Mouse (Mus musculus) kidney, embryonic 14.5 days (tissue): ENCODE data around the gene Slc46a1. TPM values are rescaled to one million over a fixed set of nuclear protein-coding genes. Genes with fewer than 3 reads are reported as not detected.

Experiments
- ATAC-seq: fragments of 200-750 bp; cut with Nextera tagmentation; 2 replicates; pipeline ENCODE4 v1.8.0; 2017; ENCODE audit warnings: moderate number of reproducible peaks, mild to moderate bottlenecking, moderate TSS enrichment, moderate library complexity; ENCODE audit not compliant: low FRiP score, low TSS enrichment
- H3K27ac ChIP-seq: fragments of 300-500 bp; sonication (generic); 2 replicates; pipeline ENCODE4 v1.5.1; 2014; ENCODE audit warnings: low read depth, mild to moderate bottlenecking, low read length, moderate library complexity, mixed read lengths
- H3K27me3 ChIP-seq: fragments of 300-500 bp; sonication (generic); 2 replicates; pipeline ENCODE4 v1.6.1; 2014; ENCODE audit warnings: mild to moderate bottlenecking, low read length; ENCODE audit not compliant: control insufficient read depth, insufficient read depth
- H3K36me3 ChIP-seq: fragments of 300-500 bp; sonication (generic); 2 replicates; pipeline ENCODE4 v1.6.1; 2014; ENCODE audit warnings: low read length, mixed read lengths; ENCODE audit not compliant: control insufficient read depth, insufficient read depth
- H3K4me1 ChIP-seq: fragments of 300-500 bp; sonication (generic); 2 replicates; pipeline ENCODE4 v1.6.1; 2014; ENCODE audit warnings: low read length, mixed read lengths; ENCODE audit not compliant: control insufficient read depth, insufficient read depth
- H3K4me2 ChIP-seq: fragments of 300-500 bp; sonication (generic); replicated peaks from 2 replicates; pipeline ENCODE4 v1.6.1; 2014; ENCODE audit warnings: low read depth, mild to moderate bottlenecking, low read length
- H3K4me3 ChIP-seq: fragments of 300-500 bp; sonication (generic); 2 replicates; pipeline ENCODE4 v1.5.1; 2014; ENCODE audit warnings: mild to moderate bottlenecking, low read length
- H3K9ac ChIP-seq: fragments of 300-500 bp; sonication (generic); 2 replicates; pipeline ENCODE4 v1.6.1; 2014; ENCODE audit warnings: low read depth, mild to moderate bottlenecking, low read length, moderate library complexity
- H3K9me3 ChIP-seq: fragments of 300-500 bp; sonication (generic); 2 replicates; pipeline ENCODE4 v1.6.1; 2016; ENCODE audit warnings: low read length; ENCODE audit not compliant: control insufficient read depth
- WGBS: fragments of 180-500 bp; shearing (Covaris S2); extraction: QIAGEN DNeasy Blood & Tissue Kit; methylation state at CpG from one replicate; pipeline ENCODE4 v1.1.7; 2014; 5-methylcytosine and 5-hydroxymethylcytosine counted together
- polyA plus RNA-seq: library from polyadenylated mRNA; unstranded; fragments of >200 nt; fragmentation: Nextera tagmentation; extraction: Ambion mirVana; gene quantifications from 2 replicates; pipeline ENCODE4 v1.2.1, GENCODE M21; 2014

Gene Slc46a1
- polyA plus RNA-seq, 1 experiment from 2014 or later: 18.5 TPM

GRCm38 (mm10) chr11:78495904-78496303 lies 30.4 kb downstream of the Slc46a1 start:
- Histone ChIP-seq H3K9me3 (no peaks in the 10 kb centered on the region), H3K4me2 (no peak overlapping the region), H3K4me3 (no peak overlapping the region), H3K27ac (no peak overlapping the region), H3K9ac (no peak overlapping the region), H3K27me3 (peaks cover 29% of the 10 kb centered on the region), H3K36me3 (no peaks in the 10 kb centered on the region), H3K4me1 (0 out of 2 replicates have a peak, but pooled peaks cover 6% of the 10 kb centered on the region)
- 7% methylated on average over 6 of the region's 6 CpGs for WGBS
- no peak for ATAC-seq

GRCm38 (mm10) chr11:78497071-78497541 lies 31.6 kb downstream of the Slc46a1 start:
- WGBS: under 1% methylated on average over 44 of the region's 44 CpGs
- no peaks in the 10 kb centered on the region for H3K36me3 ChIP-seq
- ATAC-seq: peak; percentile 64
- H3K9ac ChIP-seq: peak overlapping the region; percentile 34; the same call in 1 of the 2 replicates
- 0 out of 2 replicates have a peak, but pooled peaks cover 6% of the 10 kb centered on the region for H3K4me1 ChIP-seq
- peaks cover 19% of the 10 kb centered on the region for H3K27me3 ChIP-seq
- no peak overlapping the region for H3K27ac ChIP-seq
- H3K4me2 ChIP-seq: peak overlapping the region; percentile 98
- H3K4me3 ChIP-seq: peak overlapping the region; percentile 57
- no peaks in the 10 kb centered on the region for H3K9me3 ChIP-seq

- H3K4me3 ChIP-seq: peak within 1 kb of the TSS; percentile 57
- peak within 1 kb of the TSS; percentile 98 for H3K4me2 ChIP-seq
- peak; percentile 95 for ATAC-seq
- WGBS: 5% methylated on average over 36 of the region's 36 CpGs
- 0 out of 2 replicates have a peak, but pooled peaks cover 6% of the 10 kb centered on the region for H3K4me1 ChIP-seq
- H3K9ac ChIP-seq: peak within 1 kb of the TSS; percentile 42; the same call in 1 of the 2 replicates
- H3K27ac ChIP-seq: no peak within 1 kb of the TSS
- H3K27me3 ChIP-seq: peaks cover 18% of the 10 kb centered on the region
- H3K36me3 ChIP-seq: no peaks in the 10 kb centered on the region
- H3K9me3 ChIP-seq: no peaks in the 10 kb centered on the region
Measured at GRCm38 (mm10) chr11:78497544-78498522, 32.3 kb downstream of the Slc46a1 start, which contains the start of gene Sarm1. Sarm1 (minus strand) TSS chr11:78497754.

GRCm38 (mm10) chr11:78499004-78499403 lies 33.5 kb downstream of the Slc46a1 start, which contains the start of gene Vtn:
Vtn (plus strand) TSS chr11:78499091.
- H3K9ac ChIP-seq: peak within 1 kb of the TSS; percentile 42; the same call in 1 of the 2 replicates
- H3K9me3 ChIP-seq: no peaks in the 10 kb centered on the region
- H3K27ac ChIP-seq: no peak within 1 kb of the TSS
- H3K36me3 ChIP-seq: no peaks in the 10 kb centered on the region
- no peak for ATAC-seq
- peaks cover 16% of the 10 kb centered on the region for H3K27me3 ChIP-seq
- peak within 1 kb of the TSS; percentile 57 for H3K4me3 ChIP-seq
- peak within 1 kb of the TSS; percentile 98 for H3K4me2 ChIP-seq
- H3K4me1 ChIP-seq: 0 out of 2 replicates have a peak, but pooled peaks cover 6% of the 10 kb centered on the region
- 55% methylated on average over 7 of the region's 7 CpGs for WGBS

- WGBS: 49% methylated on average over 16 of the region's 16 CpGs
- Histone ChIP-seq H3K4me2 (no peak overlapping the region), H3K36me3 (no peaks in the 10 kb centered on the region), H3K4me1 (0 out of 2 replicates have a peak, but pooled peaks cover 6% of the 10 kb centered on the region), H3K27me3 (peaks cover 16% of the 10 kb centered on the region), H3K4me3 (no peak overlapping the region), H3K9ac (no peak overlapping the region), H3K9me3 (no peaks in the 10 kb centered on the region), H3K27ac (no peak overlapping the region)
- ATAC-seq: no peak
Measured at GRCm38 (mm10) chr11:78499543-78499942, 34.0 kb downstream of the Slc46a1 start.

- no peak for ATAC-seq
- H3K27me3 ChIP-seq: peaks cover 16% of the 10 kb centered on the region
- no peak overlapping the region for H3K4me2 ChIP-seq
- H3K9ac ChIP-seq: no peak overlapping the region
- 0 out of 2 replicates have a peak, but pooled peaks cover 6% of the 10 kb centered on the region for H3K4me1 ChIP-seq
- peaks cover 1% of the 10 kb centered on the region; the same call in 1 of the 2 replicates for H3K36me3 ChIP-seq
- no peaks in the 10 kb centered on the region for H3K9me3 ChIP-seq
- WGBS: 84% methylated on average over 9 of the region's 9 CpGs
- no peak overlapping the region for H3K4me3 ChIP-seq
- H3K27ac ChIP-seq: no peak overlapping the region
Measured at GRCm38 (mm10) chr11:78500623-78501202, 35.2 kb downstream of the Slc46a1 start.

GRCm38 (mm10) chr11:78501529-78501928 lies 36.0 kb downstream of the Slc46a1 start:
- WGBS: 82% methylated on average over 20 of the region's 20 CpGs
- H3K4me2 ChIP-seq: no peak overlapping the region
- H3K36me3 ChIP-seq: peaks cover 9% of the 10 kb centered on the region
- H3K4me3 ChIP-seq: no peak overlapping the region
- H3K4me1 ChIP-seq: 0 out of 2 replicates have a peak, but pooled peaks cover 6% of the 10 kb centered on the region
- H3K27ac ChIP-seq: no peak overlapping the region
- no peak overlapping the region for H3K9ac ChIP-seq
- peaks cover 10% of the 10 kb centered on the region for H3K27me3 ChIP-seq
- no peak for ATAC-seq
- H3K9me3 ChIP-seq: no peaks in the 10 kb centered on the region

GRCm38 (mm10) chr11:78502909-78503650 lies 37.6 kb downstream of the Slc46a1 start, which contains the start of gene Sebox:
Sebox (plus strand) TSS chr11:78503447.
- Histone ChIP-seq H3K4me3 (no peak within 1 kb of the TSS), H3K9ac (no peak within 1 kb of the TSS), H3K9me3 (no peaks in the 10 kb centered on the region), H3K27ac (no peak within 1 kb of the TSS), H3K36me3 (peaks cover 25% of the 10 kb centered on the region), H3K4me1 (no peaks in the 10 kb centered on the region), H3K27me3 (peaks cover 4% of the 10 kb centered on the region), H3K4me2 (no peak within 1 kb of the TSS)
- no peak for ATAC-seq
- 75% methylated on average over 7 of the region's 7 CpGs for WGBS
